Mouse (Mus musculus) G1E-ER4 (cell line): ENCODE measurements around the gene Zfp280d. TPM values are rescaled to one million over a fixed set of nuclear protein-coding genes. Genes with fewer than 3 reads are reported as not detected.

Source experiments
- GATA1 ChIP-seq: IDR thresholded peaks from one replicate; pipeline ENCODE4 v1.8.0; 2012; ENCODE audit warnings: low read length, inconsistent platforms
- polyA plus RNA-seq: library from polyadenylated mRNA; stranded (reverse); fragments of >175 nt; gene quantifications from 2 replicates; pipeline ENCODE4 v1.2.3, GENCODE M21; 2012

Gene Zfp280d
- polyA plus RNA-seq, 1 experiment, result 2.9 TPM

DNA sequence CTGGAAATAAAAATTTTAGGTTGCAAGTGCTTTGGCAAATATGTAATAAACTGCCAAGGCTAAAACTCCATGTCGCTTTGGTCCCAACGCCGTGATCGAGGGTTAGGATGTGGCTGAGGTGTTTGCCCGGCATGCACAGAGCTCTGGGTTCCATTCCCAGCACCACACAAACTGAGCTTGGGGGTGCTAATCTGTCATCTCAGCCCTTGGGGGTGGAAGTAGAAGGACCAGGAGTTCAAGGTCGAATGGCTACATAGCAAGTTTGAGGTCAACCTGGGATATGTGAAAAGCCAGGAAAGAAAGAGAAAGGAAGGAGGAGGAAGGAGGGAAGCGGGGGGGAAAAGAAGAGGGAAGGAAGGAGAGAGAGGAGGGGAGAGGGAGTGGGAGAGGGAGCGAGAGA lies 129.8 kb downstream of the Zfp280d start:
- no peak for TF ChIP-seq GATA1

DNA sequence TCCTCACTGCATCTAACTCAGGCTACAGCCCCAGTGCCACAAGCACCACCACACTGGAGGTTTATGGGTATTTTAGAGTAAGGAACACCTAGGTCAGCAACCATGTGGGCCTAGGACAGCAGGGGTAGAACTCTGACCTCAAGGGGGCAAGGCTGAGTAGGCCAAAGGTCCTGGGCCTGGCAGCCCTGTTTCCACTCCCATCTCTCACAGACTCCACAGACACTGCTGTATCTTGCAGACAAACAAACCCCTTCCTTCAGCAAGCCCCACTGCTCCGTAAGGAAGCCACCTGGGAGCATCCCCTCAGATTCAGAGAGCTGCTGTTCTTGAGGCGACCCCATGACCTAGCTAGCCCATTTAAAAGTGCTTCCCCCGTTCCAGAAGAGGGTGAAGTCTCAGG lies 130.3 kb downstream of the Zfp280d start:
- no peak for TF ChIP-seq GATA1

DNA sequence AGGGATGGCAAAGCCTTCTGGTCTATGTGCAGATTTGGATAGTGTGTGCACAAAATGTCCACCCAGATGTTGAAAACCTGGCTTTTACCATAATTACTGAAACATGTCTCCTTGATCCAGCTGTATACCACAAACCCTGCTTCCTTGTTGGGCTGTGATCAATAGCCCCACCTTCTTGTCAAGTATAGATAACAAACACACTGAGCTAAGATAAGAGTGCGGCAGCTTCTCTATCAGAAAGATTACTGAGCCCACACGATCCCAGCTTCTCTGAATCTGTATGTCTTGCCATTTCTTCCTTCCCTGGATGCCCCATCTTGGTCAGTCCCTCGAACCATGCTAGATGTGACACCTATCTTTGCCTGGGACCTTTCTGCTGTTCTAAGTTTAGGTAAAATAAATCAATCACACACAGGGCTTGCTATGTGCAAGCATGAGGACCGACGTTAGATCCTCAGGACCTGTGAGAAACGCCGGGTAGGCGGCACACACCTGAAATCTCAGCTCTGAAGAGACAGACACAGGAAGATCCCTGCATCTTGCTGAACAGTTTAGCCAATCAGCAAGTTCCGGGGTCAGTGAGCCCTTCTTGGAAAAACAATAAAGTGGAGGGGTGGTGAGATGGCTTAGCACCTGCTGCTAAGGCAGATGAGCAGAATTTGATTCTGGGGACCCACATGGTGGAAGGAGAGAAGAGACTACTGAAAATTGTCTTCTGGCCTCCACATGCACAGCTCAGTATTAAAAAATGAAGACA lies 131.4 kb downstream of the Zfp280d start:
- TF ChIP-seq GATA1, result peak; percentile 75

DNA sequence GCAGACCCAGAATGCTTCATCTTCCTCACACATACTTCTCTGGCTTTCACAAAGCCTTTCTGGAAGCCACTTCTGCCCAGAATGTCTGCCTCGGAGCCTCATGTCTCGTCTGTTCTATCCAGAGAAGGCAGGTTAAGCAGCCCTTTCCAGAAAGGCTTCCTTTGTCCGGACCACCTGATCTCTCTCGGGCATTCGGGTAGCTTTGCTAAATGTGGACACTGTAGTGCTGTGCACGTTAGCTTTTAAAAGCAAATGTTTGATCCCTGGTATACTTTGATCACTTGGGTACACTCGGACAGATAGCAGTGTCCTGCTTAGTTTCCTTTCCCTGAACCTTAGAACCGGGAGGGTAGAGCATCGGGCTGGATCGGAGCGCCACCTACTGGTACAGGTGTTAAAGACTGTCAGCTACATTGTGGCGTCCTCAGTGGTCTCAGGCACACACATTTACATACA lies 133.5 kb downstream of the Zfp280d start:
- TF ChIP-seq GATA1, result no peak

DNA sequence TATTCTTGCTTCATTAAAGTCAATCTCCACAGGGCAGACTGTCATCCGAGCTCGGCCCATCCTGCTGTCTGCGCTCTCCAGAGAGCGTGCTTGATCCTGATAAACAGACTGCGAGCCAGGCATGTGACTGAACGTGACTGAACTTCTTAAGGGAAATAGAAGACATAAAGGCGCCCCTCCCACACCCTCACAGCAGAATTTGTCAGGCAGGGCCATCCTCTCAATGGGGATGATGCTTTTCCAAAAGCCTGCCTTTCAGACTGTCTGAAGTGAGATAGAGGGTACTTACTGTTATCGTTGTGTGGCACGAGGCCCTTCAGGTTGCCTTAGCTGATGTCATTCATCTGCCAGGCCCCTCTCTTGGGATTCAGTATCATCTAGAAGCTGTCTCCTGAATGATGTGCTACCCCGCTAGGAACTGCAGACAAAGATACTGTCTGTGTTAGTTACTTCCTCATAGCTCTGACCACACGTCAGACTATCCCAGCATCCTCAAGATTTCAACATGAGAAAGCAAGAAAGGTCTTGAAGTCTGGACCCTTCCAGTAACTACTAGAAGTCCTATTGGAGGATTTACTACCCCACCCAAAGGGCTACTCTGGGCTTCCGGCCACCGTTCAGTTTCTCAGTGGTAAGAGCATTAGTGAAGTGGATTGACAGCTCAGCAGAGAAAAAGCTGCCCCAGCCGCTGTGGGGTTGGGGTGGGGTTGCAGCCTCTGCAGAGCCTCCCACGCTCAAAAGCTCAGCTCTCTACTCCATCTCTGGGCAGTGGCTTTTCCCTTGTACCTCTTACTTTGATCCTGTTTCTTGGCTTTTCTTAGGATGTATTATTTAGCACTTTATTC lies 134.9 kb downstream of the Zfp280d start:
- no peak for TF ChIP-seq GATA1

DNA sequence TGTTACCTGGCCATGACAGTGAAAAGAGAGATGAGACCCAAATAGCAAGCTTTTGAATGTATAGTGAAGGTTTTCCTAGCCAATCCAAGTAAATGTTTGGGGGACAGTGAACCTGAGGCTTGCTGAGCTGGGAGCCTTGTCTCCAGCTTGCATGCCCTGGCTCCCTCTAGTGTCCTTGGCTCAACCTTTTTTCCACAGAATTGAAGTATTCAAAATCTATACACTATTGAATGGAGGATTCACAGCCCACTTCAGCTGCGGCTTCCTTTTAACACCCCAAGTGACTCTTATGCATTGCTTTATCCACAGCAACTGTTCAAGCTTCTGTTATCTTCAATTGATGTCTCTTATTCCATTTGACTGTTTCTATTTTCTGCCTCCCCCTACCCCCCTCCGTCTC lies 137.1 kb downstream of the Zfp280d start:
- TF ChIP-seq GATA1, result no peak

Other genes with a start within 250 kb of the Zfp280d start
- 46.9 and 70.9 TPM in 2 replicates for gene Tcf12, start 163.0 kb upstream of the Zfp280d start, polyA plus RNA-seq
- gene Mns1, start 163.2 kb downstream of the Zfp280d start, polyA plus RNA-seq, result 20.7 and 32.2 TPM in 2 replicates
- 14.3 and 19.2 TPM in 2 replicates for gene Tex9, start 217.4 kb downstream of the Zfp280d start, polyA plus RNA-seq